Mouse (Mus musculus): ENCODE measurements around the gene Tfeb.

Gene Tfeb

GRCm38 (mm10) chr17:47796156-47796816 is 59.5 kb downstream of the Tfeb start:
- H3K9me3 ChIP-seq (ENCODE audit: low read length), result no peaks in the 10 kb centered on the region
- peaks cover 4% of the 10 kb centered on the region; the same call in 1 of the 2 replicates for H3K27me3 ChIP-seq (ENCODE audit: insufficient read depth, low read length)
- peaks cover 63% of the 10 kb centered on the region for H3K4me1 ChIP-seq (replicated peaks; ENCODE audit: low read depth, low read length)
- H3K4me3 ChIP-seq (replicated peaks; ENCODE audit: low read length), result no peak overlapping the region
- H3K36me3 ChIP-seq (ENCODE audit: insufficient read depth, low read length), result peaks cover 9% of the 10 kb centered on the region
- TF ChIP-seq CTCF (conservative IDR thresholded peaks at IDR 0.05; ENCODE audit: low read length), result no peak
- no peak for TF ChIP-seq NANOG (IDR thresholded peaks at IDR 0.05; ENCODE audit: borderline replicate concordance, low read length)
- no peak for TF ChIP-seq POU5F1 (IDR thresholded peaks at IDR 0.05; ENCODE audit: borderline replicate concordance, low read length)

DNA sequence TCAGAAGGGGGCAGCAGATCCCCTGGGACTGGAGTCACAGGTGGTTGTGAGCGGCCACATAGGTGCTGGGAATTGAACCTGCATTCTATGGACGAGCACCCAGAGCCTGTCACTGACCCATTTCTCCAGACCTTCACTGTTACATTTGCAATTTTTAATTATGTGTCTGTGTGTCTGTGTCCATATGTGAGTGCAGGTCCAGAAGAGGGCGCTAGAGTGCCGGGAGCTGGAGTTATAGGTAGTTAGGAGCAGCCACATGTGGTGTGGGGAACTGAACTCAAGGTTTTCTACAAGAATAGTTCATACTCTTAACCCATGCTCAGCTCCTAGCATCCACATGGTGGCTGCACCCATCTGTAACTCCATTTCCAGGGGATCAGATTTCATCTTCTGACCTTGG is 60.1 kb downstream of the Tfeb start:
- Histone ChIP-seq H3K4me1 (replicated peaks; ENCODE audit: low read depth, low read length) (peaks cover 57% of the 10 kb centered on the region), H3K9me3 (ENCODE audit: low read length) (no peaks in the 10 kb centered on the region), H3K4me3 (replicated peaks; ENCODE audit: low read length) (no peak overlapping the region), H3K36me3 (ENCODE audit: insufficient read depth, low read length) (peaks cover 2% of the 10 kb centered on the region), H3K27me3 (ENCODE audit: insufficient read depth, low read length) (peaks cover 10% of the 10 kb centered on the region)
- peak; percentile 72 for TF ChIP-seq CTCF (conservative IDR thresholded peaks at IDR 0.05; ENCODE audit: low read length)
- TF ChIP-seq NANOG (IDR thresholded peaks at IDR 0.05; ENCODE audit: borderline replicate concordance, low read length), result no peak

- Histone ChIP-seq H3K4me3 (replicated peaks; ENCODE audit: low read length) (no peak overlapping the region), H3K27me3 (ENCODE audit: insufficient read depth, low read length) (peaks cover 13% of the 10 kb centered on the region), H3K36me3 (ENCODE audit: insufficient read depth, low read length) (no peaks in the 10 kb centered on the region), H3K4me1 (replicated peaks; ENCODE audit: low read depth, low read length) (peaks cover 57% of the 10 kb centered on the region), H3K9me3 (ENCODE audit: low read length) (no peaks in the 10 kb centered on the region)
- TF ChIP-seq NANOG (IDR thresholded peaks at IDR 0.05; ENCODE audit: borderline replicate concordance, low read length) (no peak), CTCF (conservative IDR thresholded peaks at IDR 0.05; ENCODE audit: low read length) (no peak), POU5F1 (IDR thresholded peaks at IDR 0.05; ENCODE audit: borderline replicate concordance, low read length) (no peak)
These were observed 60.6 kb downstream of the Tfeb start for GRCm38 (mm10) chr17:47797383-47797782.

- no peaks in the 10 kb centered on the region for H3K9me3 ChIP-seq (ENCODE audit: low read length)
- H3K4me1 ChIP-seq (replicated peaks; ENCODE audit: low read depth, low read length), result peaks cover 58% of the 10 kb centered on the region
- no peaks in the 10 kb centered on the region for H3K36me3 ChIP-seq (ENCODE audit: insufficient read depth, low read length)
- TF ChIP-seq CTCF (conservative IDR thresholded peaks at IDR 0.05; ENCODE audit: low read length) (no peak), POU5F1 (IDR thresholded peaks at IDR 0.05; ENCODE audit: borderline replicate concordance, low read length) (no peak), NANOG (IDR thresholded peaks at IDR 0.05; ENCODE audit: borderline replicate concordance, low read length) (no peak)
- no peak overlapping the region for H3K4me3 ChIP-seq (replicated peaks; ENCODE audit: low read length)
- peaks cover 29% of the 10 kb centered on the region for H3K27me3 ChIP-seq (ENCODE audit: insufficient read depth, low read length)
These were observed 66.0 kb downstream of the Tfeb start for GRCm38 (mm10) chr17:47802806-47803205.

DNA sequence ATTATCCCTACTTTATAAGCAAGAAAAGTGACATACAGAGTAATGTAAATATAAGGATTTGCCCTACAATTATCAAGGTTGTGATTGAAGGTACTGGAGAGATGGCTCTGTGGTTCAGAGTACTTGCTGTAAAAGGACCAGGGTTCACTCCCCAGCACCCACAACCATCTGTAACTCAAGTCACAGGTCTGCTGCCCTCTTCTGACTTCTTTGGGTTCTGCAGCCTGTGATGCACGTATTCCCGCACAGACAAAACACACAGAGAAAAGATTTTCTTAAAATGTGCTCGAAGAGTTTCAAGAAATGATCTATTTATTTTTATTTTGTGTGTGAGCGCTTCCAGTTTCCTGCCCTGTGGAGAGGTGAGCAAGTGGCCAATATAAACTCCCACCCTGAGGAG is 66.8 kb downstream of the Tfeb start:
- H3K27me3 ChIP-seq (ENCODE audit: insufficient read depth, low read length), result peaks cover 35% of the 10 kb centered on the region
- TF ChIP-seq CTCF (conservative IDR thresholded peaks at IDR 0.05; ENCODE audit: low read length) (peak; percentile 86), POU5F1 (IDR thresholded peaks at IDR 0.05; ENCODE audit: borderline replicate concordance, low read length) (no peak)
- no peak overlapping the region for H3K4me3 ChIP-seq (replicated peaks; ENCODE audit: low read length)
- H3K36me3 ChIP-seq (ENCODE audit: insufficient read depth, low read length), result no peaks in the 10 kb centered on the region
- H3K9me3 ChIP-seq (ENCODE audit: low read length), result no peaks in the 10 kb centered on the region
- H3K4me1 ChIP-seq (replicated peaks; ENCODE audit: low read depth, low read length), result peaks cover 57% of the 10 kb centered on the region

DNA sequence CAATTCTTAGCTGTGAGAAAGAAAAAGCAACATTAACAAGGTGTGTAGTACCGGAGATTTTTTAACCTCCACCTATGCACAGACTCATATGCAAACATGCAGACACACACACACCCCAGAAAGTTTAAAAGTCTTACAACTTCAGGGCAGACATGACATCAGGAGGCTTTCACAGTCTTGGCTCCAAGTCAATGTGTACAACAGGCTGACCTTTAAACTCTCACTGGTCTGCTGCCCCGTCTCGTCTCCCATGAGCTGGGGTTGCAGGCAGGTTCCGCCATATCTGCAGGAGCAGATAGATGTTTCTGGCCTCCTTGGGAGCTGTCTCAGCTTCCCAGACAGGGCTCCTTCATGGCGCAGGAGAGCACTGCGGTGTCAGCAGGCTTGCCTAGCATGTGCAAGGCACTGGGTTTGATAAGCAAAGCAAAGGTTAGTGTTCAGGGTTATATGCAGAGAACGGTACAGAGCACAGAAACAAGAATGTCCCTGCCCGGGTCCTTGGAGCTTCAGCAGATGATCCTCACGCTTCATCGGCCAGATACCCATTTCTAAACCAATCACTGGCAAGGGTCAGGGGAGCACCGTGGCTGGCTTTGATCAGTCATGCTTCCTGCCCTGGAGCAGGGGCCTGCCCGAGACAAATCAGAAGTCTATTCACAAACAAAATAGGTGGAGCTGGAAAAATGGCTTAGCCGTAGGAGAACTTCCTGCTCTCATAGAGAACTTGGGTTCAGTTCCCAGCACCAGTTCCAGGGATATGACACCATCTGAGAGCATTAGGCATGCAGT is 68.4 kb downstream of the Tfeb start:
- H3K27me3 ChIP-seq (ENCODE audit: insufficient read depth, low read length), result peaks cover 48% of the 10 kb centered on the region
- no peak for TF ChIP-seq CTCF (conservative IDR thresholded peaks at IDR 0.05; ENCODE audit: low read length)
- TF ChIP-seq NANOG (IDR thresholded peaks at IDR 0.05; ENCODE audit: borderline replicate concordance, low read length), result no peak
- no peak for TF ChIP-seq POU5F1 (IDR thresholded peaks at IDR 0.05; ENCODE audit: borderline replicate concordance, low read length)
- no peaks in the 10 kb centered on the region for H3K36me3 ChIP-seq (ENCODE audit: insufficient read depth, low read length)
- H3K9me3 ChIP-seq (ENCODE audit: low read length), result no peaks in the 10 kb centered on the region
- H3K4me3 ChIP-seq (replicated peaks; ENCODE audit: low read length), result peak overlapping the region; percentile 24; the same call in 1 of the 2 replicates
- peaks cover 64% of the 10 kb centered on the region for H3K4me1 ChIP-seq (replicated peaks; ENCODE audit: low read depth, low read length)

GRCm38 (mm10) chr17:47806230-47806629 is 69.4 kb downstream of the Tfeb start:
- no peaks in the 10 kb centered on the region for H3K36me3 ChIP-seq (ENCODE audit: insufficient read depth, low read length)
- TF ChIP-seq POU5F1 (IDR thresholded peaks at IDR 0.05; ENCODE audit: borderline replicate concordance, low read length) (no peak), NANOG (IDR thresholded peaks at IDR 0.05; ENCODE audit: borderline replicate concordance, low read length) (no peak), CTCF (conservative IDR thresholded peaks at IDR 0.05; ENCODE audit: low read length) (no peak)

GRCm38 (mm10) chr17:47811265-47811800 is 74.5 kb downstream of the Tfeb start:
- Histone ChIP-seq H3K4me1 (replicated peaks; ENCODE audit: low read depth, low read length) (peaks cover 76% of the 10 kb centered on the region), H3K36me3 (ENCODE audit: insufficient read depth, low read length) (no peaks in the 10 kb centered on the region), H3K9me3 (ENCODE audit: low read length) (no peaks in the 10 kb centered on the region), H3K27me3 (ENCODE audit: insufficient read depth, low read length) (peaks cover 40% of the 10 kb centered on the region), H3K4me3 (replicated peaks; ENCODE audit: low read length) (no peak overlapping the region)
- TF ChIP-seq POU5F1 (IDR thresholded peaks at IDR 0.05; ENCODE audit: borderline replicate concordance, low read length) (no peak), CTCF (conservative IDR thresholded peaks at IDR 0.05; ENCODE audit: low read length) (no peak), NANOG (IDR thresholded peaks at IDR 0.05; ENCODE audit: borderline replicate concordance, low read length) (no peak)

More at GRCm38 (mm10) chr17:47806230-47806629, 69.4 kb downstream of the Tfeb start:
- H3K9me3 ChIP-seq (ENCODE audit: low read length), result no peaks in the 10 kb centered on the region
- peaks cover 49% of the 10 kb centered on the region for H3K27me3 ChIP-seq (ENCODE audit: insufficient read depth, low read length)
- peaks cover 68% of the 10 kb centered on the region for H3K4me1 ChIP-seq (replicated peaks; ENCODE audit: low read depth, low read length)
- H3K4me3 ChIP-seq (replicated peaks; ENCODE audit: low read length), result no peak overlapping the region
